Mouse (Mus musculus) liver, postnatal 0 days (tissue): ENCODE measurements around the gene Srebf1.

Experiments used
- CTCF ChIP-seq: sonication (generic); IDR thresholded peaks from 2 replicates; pipeline ENCODE4 v1.5.1; 2016; ENCODE audit warnings: antibody characterized with exemption, low read depth
- EP300 ChIP-seq: IDR thresholded peaks from 2 replicates; pipeline ENCODE4 v1.6.1; 2016; ENCODE audit warnings: antibody characterized with exemption, low read depth, mild to moderate bottlenecking

DNA sequence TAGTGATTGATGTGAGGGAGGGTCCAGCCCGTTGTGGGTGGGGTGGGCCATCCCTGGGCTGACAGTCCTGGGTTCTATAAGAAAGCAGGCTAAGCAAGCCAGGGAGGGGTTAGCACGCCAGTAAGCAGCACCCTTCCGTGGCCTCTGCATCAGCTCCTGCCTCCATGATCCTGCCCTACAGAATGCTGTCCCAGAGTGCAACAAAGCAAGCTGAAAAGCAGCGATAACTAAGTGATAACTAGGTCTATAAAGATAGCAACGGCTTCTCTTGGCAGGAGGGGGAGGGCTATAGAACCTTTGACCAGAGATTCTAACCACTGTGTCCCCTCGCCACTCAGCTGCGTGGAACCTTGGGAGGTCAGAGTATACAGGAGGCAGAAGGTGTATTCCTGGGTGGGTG is 4.9 kb downstream of the Srebf1 start:
- peak; percentile 73 for TF ChIP-seq EP300
- no peak for TF ChIP-seq CTCF
